Mouse (Mus musculus): ENCODE data around the gene Myod1. TPM values are rescaled to one million over a fixed set of nuclear protein-coding genes. Genes with fewer than 3 reads are reported as not detected.
A peak's percentile ranks its signal among the peaks of the same experiment; 100 is the strongest.

The Myod1 gene
- total RNA-seq, 2 experiments from 2014 or later, result not detected

GRCm38 (mm10) chr7:46391701-46392100 is 15.4 kb downstream of the Myod1 start:
- DNase-seq (ENCODE audit: low spot score in 2 of 2), result no peak

DNA sequence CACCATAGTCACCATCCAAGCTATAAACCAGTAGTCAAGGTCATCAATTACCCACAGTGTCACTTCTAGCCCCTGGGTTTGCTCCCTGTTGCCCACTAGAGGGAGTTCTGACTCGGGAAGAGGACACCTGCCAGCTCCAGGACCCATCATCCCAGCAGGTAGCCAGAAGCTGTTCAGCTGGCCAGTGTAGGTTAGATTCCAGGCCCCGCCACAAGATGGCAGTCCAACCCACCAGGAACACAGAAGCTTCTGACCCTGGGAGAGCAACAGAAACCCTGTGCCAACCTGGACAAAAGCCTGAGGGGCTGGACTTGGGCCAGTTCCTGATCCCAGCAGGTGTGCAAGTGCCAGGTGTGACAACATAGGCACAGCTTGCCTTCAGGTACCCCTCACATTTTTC is 16.8 kb downstream of the Myod1 start:
- DNase-seq (ENCODE audit: low spot score in 2 of 2), result peak; percentile 77 to 80

GRCm38 (mm10) chr7:46393718-46394511 is 17.6 kb downstream of the Myod1 start:
- DNase-seq (ENCODE audit: low spot score in 2 of 2), result no peak

DNA sequence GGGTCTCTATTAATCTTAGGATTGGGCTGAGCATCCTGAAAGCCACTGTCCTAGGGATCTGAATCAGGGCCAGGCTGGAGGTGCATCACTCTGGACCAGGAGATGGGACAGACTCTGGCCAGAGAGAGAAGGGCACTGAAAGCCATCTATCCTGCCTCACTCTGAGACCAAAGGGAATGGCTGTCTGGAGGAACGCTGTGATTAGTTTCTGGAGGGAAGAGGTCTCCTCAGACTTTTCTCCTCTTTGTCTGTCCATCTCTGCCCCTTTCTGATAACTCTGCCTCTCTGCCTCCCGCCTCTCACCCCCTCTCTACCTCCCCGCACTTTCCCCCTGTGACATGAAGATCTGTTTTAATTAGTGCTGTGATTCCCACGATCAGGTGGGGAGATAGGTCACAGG is 18.7 kb downstream of the Myod1 start:
- no peak for DNase-seq (ENCODE audit: low spot score in 2 of 2)

GRCm38 (mm10) chr7:46395571-46395970 is 19.3 kb downstream of the Myod1 start:
- DNase-seq (ENCODE audit: low spot score in 2 of 2), result no peak

DNA sequence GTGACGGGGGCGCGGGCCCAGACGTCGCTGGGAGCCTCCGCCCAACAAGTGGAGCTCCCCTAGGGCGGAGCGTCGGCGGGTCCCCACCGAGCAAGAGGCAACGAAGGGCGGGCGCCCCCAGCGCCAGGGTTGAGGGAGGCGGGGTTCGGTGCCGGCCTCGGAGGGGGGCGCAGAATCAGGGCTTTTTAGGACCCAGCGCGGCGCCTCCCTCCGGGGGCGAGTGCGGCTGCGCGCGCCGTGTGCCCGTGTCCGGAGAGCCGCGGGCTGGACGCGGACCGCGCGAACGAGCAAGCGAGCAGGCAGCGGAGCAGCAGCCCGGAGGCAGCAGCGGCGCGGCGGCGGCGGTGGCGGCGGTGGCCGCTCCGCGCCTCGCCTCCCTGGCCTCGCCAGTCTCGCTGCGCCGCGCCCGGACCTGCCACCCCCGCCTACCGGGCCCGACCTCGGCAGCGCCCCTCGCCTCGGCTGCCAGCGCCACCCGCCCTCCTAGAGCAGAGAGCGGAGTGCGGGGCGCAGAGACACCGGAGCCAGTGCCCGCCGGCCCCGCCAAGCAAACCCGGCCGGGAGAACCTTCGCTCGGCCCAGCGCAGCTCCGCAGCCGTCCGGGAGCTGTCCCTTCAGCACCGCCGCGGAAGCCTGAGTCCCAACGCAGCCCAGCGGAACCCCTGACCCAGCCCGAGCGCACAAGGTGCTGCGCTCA is 20.1 kb downstream of the Myod1 start, which contains the start of gene Kcnc1:
Gene Kcnc1 (plus strand): TSS at position 267 of the 697 bp plus-strand sequence.
- peak; percentile 76 to 86 for DNase-seq (ENCODE audit: low spot score in 2 of 2)

- DNase-seq (ENCODE audit: low spot score in 2 of 2), result no peak
Measured at GRCm38 (mm10) chr7:46396928-46397731, 20.9 kb downstream of the Myod1 start.

- DNase-seq (ENCODE audit: low spot score in 2 of 2), result no peak
Measured at GRCm38 (mm10) chr7:46397732-46398333, 21.6 kb downstream of the Myod1 start.

DNA sequence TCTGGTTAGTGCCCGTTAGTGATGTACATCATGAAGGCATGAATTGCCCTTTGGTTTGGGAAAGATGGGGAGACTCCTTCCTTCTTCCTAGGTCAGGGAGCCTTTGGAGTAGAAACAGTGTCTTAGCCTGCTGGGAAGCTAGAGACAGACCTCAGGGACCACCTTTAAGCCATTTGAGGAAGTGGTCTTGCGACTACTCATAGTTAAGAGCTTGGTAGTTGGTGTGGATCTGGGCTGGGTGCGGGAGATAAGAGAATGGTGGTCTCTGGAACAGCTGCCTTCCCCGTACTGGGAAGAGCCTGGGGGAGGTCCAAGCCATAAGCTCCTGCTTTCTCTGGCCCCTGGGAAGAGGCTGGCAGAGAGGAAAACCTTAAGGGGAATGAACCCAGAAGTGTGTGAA is 22.3 kb downstream of the Myod1 start:
- DNase-seq (ENCODE audit: low spot score in 2 of 2), result no peak

DNA sequence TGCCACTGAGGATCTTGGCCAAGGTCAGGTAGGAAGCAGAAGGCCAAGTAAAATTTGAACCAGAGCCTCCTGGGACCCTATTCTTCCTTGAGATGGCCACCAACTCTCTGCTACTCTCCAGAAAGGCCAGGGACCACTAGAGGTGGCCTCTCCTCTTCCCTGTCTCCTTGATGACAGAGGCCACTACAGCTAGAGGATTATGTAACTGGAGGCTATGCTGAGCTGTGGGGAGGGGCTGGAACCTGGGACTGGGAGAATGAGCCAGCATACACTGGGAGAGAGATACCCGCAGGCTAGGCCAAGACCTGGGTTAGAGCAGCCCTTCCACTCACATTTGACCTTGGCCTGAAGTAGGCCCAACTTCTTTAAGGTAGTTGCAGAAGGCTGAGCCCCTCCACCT is 23.4 kb downstream of the Myod1 start:
- DNase-seq (ENCODE audit: low spot score in 2 of 2), result no peak

DNA sequence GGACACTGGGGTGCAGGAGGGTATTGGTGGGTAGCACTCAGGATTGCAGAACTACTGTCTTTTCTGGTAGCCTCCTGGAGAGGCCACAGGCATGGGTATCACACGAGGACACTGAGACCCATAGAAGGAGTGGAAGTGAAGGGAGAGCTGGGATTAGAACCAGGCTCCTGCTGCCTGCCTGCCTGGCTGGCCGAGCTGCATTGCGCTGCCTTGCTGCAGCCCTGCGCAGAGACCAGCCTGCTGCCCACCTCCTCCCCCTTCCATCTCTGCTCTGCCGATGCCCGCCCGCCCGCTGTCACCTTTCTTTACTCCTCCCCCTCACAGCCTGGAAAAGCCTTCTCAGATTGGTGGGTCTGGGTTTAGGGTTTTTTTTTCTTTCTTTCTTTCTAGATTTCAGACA is 24.1 kb downstream of the Myod1 start:
- no peak for DNase-seq (ENCODE audit: low spot score in 2 of 2)

DNA sequence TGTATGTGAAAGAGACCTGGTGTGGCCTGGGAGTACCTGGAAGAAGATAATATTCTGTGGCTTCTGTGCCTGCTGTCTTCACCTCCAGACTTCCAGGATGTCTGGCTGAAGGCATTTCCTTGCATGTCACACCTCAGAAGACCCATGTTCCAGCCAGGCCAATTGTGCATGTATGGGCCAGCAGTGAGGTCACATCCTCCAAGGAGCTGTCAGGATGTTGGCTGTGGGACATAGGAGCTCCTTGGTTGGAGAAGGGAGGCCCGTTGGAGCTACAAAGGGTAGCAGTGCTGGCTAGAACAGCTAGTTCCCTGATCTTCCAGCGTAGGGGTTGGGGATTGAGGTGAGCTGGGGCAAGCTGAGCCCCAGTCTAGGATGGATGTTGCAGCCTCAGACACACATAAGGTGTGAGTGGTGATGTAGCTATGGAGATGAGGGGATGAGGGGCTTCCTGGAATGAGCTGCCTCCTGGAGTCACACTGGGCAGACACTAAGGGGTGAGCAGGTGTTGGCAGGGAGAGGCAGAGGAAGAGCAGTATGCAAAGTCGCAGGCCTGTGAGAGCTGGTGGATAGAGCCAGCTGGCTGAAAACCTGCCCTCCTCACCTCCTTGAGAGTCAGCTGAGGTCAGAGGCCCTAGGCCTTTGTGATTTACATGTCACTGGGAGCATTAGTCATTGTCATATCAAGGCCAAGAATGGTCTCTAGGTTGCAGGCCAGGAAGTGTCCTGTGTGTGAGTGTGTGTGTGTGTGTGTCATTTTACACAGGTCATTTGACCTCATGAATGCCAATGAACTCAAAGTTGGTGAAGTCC is 25.3 kb downstream of the Myod1 start:
- no peak for DNase-seq (ENCODE audit: low spot score in 2 of 2)

DNA sequence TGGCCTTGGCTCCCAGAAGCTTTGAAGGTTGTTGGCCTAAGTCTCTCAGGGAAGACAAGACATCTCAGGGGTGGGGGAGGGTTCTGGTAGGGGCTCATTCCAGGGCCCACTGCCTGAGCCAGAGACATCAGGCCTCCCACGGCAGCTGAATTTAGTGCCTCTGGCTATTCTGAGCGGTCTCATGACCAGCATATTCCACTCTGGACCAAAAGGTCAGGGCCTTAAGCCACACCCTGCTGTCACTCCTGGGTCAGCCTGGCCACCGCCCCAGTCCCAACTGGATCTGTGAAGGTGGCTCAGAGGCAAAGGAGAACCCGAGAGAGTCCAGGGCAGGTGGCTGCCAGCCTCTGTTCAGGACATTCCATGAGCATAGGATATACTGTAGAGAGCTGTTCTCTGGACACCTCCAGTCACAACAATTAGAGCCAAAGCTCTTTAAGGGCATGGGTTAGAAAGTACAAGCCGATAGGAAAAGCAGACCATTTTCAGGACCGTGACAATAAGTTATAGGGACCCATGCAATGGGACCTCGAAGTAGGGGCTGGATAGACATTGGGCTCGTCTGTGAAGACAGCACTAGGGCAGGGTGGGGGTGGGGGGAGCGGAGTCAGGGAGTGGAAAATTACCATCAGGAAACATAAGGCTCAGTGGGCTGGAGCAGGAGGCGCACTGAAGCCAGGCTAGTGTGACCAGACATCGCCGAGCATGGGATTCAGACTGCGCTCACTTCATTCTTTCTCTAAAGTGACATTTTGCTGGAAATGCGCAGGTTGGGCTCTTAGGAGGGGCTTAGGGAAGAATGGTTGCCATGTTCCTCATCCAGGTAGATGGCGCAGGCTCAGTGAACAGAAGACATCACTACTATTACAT is 27.6 kb downstream of the Myod1 start:
- no peak for DNase-seq (ENCODE audit: low spot score in 2 of 2)

- DNase-seq (ENCODE audit: low spot score in 2 of 2), result no peak
Measured at GRCm38 (mm10) chr7:46404756-46405155, 28.5 kb downstream of the Myod1 start.

DNA sequence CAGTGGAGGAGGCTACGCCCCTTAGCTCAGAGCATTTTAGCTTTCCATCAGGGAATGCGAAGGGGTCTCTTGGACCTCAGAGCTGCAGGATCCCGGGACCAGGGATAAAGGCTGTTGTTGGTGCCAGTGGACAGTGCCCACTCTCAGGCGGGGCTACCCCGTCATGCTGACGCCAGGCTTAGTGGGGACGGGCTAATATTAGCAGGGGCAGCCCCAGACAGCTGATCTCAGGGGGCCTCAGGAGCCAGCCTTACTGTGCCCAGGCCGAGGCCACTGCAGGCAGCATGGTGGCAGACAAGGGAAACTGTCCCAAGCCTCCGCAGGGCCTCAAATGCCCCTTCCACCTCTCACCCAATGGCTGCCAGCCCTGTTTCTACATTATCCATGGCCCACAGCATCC is 32.3 kb downstream of the Myod1 start:
- DNase-seq (ENCODE audit: low spot score in 2 of 2), result no peak

- no peak for DNase-seq (ENCODE audit: low spot score in 2 of 2)
Measured at GRCm38 (mm10) chr7:46409204-46409789, 33.0 kb downstream of the Myod1 start.

DNA sequence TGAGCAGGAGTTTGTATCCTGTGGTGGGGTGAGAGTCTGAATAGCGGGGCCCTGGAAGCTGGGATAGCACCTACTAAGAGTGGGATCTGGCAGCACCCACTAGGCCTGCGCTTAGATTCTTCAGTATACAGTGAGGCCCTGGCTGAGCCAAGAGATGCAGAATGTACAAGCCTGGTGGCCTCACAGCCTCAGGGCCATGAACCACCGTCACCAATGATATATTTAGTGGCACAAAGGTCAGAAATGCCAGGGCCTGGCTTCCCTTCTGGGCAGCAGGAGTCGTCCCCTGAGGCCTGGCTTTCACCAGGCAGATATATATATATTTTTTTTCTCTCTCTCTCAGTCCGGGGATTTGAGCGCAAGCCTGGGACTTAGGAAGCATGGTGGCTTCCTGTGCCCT is 34.5 kb downstream of the Myod1 start:
- no peak for DNase-seq (ENCODE audit: low spot score in 2 of 2)

- DNase-seq (ENCODE audit: low spot score in 2 of 2), result no peak
Measured at GRCm38 (mm10) chr7:46412823-46413222, 36.5 kb downstream of the Myod1 start.

Data from adrenal gland, adult 18-20 months (tissue).